Mouse (Mus musculus) central nervous system, embryonic 18 days (tissue): ENCODE results near the gene Tha1. TPM values are rescaled to one million over a fixed set of nuclear protein-coding genes. Genes with fewer than 3 reads are reported as not detected.

ENCODE experiments used
- polyA plus RNA-seq: library from polyadenylated mRNA; depleted of rRNA; stranded (reverse); fragments of >200 nt; gene quantifications from 2 replicates; pipeline ENCODE4 v1.2.3, GENCODE M21; 2012; rRNA removed

Gene Tha1
- 7.0 and 7.2 TPM in 2 replicates for polyA plus RNA-seq

DNA sequence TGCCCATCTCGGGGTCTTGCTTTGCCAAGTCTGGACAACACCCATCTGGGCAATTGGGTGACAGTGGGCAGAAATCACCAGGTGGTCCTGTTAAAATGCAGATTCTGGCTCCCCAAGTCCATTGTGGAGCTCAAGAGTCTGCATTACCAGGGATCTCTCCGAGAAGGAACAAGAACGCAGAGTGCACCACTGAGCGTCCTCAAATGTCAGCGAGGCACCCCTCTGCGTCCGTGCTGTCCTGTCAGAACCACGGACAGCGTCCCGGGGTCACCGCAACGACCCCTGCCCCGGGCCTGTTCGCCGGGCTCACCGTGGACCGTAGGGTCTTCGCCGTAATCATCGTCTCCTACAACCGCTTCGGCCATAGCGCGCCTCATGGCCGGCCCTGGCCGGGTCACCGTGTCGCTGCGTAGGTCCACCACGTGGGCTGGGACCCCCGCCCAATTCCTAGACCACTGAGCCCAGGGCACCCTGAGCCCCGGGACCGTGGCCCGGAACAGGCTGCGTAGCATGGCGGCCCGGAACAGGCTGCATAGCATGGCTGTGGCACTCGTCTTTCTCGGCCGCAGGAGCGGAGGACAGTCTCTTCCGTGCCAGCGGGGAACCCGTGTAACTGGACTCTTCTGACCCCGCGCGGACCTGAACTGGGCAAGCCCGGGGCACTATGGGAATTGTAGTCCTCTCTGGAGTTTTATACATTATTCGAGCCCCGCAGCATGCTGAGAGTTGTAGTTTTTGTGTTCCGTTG is at the start of gene Tha1:
TSS of gene Tha1 (minus strand) at position 621 of the 748 bp plus-strand sequence.

DNA sequence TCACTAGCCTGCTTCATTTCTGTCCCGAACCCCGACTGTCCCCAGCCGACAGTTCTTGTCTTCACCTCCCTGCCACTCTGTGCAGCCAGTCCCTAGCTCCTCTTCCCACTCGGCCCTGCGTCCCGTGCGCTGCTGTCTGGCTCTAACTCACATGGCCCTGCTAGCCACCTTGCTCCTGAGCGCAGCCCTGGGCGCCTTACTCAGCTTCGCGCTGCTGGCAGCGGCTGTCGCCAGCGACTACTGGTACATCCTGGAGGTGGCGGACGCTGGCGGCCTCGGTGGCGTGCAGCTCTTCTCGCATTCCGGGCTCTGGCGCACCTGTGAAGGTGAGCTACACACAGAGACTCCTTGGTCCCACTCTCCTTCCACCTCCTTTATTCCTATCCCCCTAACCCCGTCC is 12.7 kb downstream of the Tha1 start, which contains the start of gene Tmem235:
TSS of gene Tmem235 (plus strand) at position 152 of the 400 bp plus-strand sequence.

DNA sequence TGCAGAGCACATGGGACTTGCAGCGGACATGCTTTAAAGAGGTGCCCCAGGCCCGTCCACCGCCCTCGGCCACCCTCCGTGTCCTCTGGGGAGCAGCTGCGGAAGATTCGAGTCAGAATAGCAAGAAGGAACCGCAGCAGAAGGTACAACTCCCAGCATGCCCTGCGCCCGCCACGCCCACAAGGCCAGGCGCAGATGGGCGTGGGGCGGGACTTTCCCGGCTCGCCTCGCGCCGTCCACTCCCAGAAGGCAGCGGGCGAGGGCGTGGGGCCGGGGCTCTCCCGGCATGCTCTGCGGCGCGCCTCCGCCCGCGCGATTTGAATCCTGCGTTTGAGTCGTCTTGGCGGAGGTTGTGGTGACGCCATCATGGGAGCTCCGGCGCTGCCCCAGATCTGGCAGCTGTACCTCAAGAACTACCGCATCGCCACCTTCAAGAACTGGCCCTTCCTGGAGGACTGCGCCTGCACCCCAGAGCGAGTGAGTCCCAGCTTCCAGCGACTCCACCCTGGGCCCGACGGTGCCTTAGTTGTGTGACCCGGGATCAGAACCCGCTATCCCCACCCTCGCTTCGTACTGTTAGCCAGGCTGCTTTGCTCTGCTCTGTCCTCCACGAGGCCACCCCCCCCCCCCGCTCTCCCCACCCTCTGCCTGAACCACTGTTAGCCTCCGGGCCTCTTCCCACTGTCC is 24.2 kb downstream of the Tha1 start, which contains the start of gene Birc5:
TSS of gene Birc5 (plus strand) at position 267 of the 687 bp plus-strand sequence.

DNA sequence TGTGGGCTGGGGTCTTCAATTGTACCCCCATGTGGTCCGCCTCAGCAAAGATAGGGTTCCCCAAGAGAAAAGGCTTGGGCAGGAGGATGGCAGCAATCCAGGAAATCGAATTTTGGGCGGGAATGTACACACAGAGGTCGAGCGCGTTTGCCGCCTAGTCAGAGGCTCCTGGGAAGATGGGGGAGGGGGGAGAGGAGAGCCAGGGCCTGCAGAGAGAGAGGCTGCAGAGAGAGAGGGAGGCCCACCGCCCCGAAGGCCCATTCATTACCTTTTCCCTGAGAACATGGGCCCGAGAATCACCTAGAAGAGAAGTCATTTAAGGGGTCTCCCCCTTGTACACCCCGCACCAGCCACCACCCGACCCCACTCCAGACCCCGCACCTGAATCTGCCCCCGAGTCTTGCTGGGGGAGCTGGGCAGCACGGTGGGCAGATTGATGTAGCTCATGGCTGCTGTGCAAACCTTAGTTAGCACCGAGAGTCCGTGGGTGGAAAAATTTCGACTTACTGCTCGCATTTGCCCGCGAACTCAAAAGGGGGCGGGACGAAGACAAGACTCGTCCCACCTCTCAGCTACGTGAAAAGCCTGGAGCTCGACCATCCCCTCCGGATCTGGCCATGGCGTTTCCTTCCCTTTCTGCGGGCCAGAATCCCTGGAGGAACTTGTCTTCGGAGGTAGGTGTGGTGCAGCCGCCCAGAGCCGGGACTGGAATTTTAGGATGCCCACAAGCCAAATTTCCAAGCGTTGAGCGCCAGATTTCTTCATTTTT is 47.8 kb downstream of the Tha1 start, which contains the start of the genes Afmid and Tk1:
TSS of gene Afmid (plus strand) at position 592 of the 769 bp plus-strand sequence.
TSS of gene Tk1 (minus strand) at position 760 of the 769 bp plus-strand sequence.

Other genes with a start within 250 kb of the Tha1 start
- 41.2 and 48.7 TPM in 2 replicates for gene Tnrc6c, start 219.2 kb downstream of the Tha1 start, polyA plus RNA-seq
- 0.91 and 1.8 TPM in 2 replicates for gene Tmc8, start 91.4 kb downstream of the Tha1 start, polyA plus RNA-seq
- 3.4 and 4.6 TPM in 2 replicates for gene Tmc6, start 91.3 kb downstream of the Tha1 start, polyA plus RNA-seq
- gene 6030468B19Rik, start 75.8 kb downstream of the Tha1 start, polyA plus RNA-seq = 0.08 and 0.12 TPM in 2 replicates
- gene Gm20708, start 63.8 kb downstream of the Tha1 start, polyA plus RNA-seq = 0.96 and 1.4 TPM in 2 replicates
- 8.4 and 8.8 TPM in 2 replicates for gene Syngr2, start 63.8 kb downstream of the Tha1 start, polyA plus RNA-seq
- 6.3 and 7.2 TPM in 2 replicates for gene Afmid, start 47.6 kb downstream of the Tha1 start, polyA plus RNA-seq
- gene Tk1, start 47.4 kb downstream of the Tha1 start, polyA plus RNA-seq = 16.3 and 19.4 TPM in 2 replicates
- 15.8 and 19.3 TPM in 2 replicates for gene Birc5, start 24.2 kb downstream of the Tha1 start, polyA plus RNA-seq
- gene Tmem235, start 12.7 kb downstream of the Tha1 start, polyA plus RNA-seq = 0.04 TPM in 2 replicates
- gene Socs3, start 96.6 kb upstream of the Tha1 start, polyA plus RNA-seq = 8.7 and 13.5 TPM in 2 replicates
- 54.1 and 56.6 TPM in 2 replicates for gene Pgs1, start 112.8 kb upstream of the Tha1 start, polyA plus RNA-seq